Mouse (Mus musculus) neutrophil, adult 59 days (primary cell): ENCODE results near the gene Gbp10. TPM values are rescaled to one million over a fixed set of nuclear protein-coding genes. Genes with fewer than 3 reads are reported as not detected.

ENCODE experiments used
- total RNA-seq, 2 experiments: library from RNA; stranded (reverse); gene quantifications; 1 replicate in 1 of 2; 2 replicates in 1 of 2; pipeline ENCODE4 v1.2.4; 2023

Gbp10 gene
- total RNA-seq = not detected

DNA sequence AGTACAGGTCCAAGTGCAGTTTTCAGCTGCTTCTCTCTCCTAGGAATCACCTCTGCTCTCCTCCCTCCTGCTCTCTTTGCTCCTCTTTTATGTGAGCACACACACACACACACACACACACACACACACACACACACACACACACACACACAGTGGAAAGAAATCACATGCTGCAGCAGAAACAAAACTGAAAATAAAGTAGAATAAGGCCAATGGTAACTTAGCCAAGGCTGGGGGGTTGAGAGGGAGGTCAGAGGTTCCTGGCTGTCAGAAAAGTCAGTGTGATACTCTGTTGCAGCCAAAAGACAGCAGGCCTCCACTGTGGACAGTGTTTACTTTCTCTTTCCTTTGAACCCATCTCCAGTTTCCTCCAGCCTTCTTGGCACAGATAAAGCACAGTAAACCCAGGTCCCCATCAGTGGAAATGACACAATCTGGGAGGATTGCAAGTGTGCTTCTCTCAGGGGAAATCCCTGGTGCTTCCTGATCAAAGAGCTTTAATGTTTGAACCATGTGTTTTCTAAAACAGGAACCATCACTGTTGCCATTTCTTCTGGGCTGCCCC lies at the start of gene Gbp10:
Gbp10 (minus strand) TSS at position 51 of the 565 bp plus-strand sequence.

Other genes starting within 250 kb of the Gbp10 start
- 1 to 10 TPM; 7.5 to 8.5 TPM for gene Gbp9, start 100.0 kb downstream of the Gbp10 start, total RNA-seq
- 1 to 10 TPM; 1.4 to 1.8 TPM for gene Gbp8, start 100.0 kb downstream of the Gbp10 start, total RNA-seq
- gene Gbp4, start 99.9 kb downstream of the Gbp10 start, total RNA-seq = 1 to 10 TPM; 2.8 to 3.0 TPM
- gene Gm43302, start 54.2 kb upstream of the Gbp10 start, total RNA-seq = not detected
- gene Gbp6, start 54.2 kb upstream of the Gbp10 start, total RNA-seq = under 1 TPM; 0.22 TPM
- gene Lrrc8b, start 176.2 kb upstream of the Gbp10 start, total RNA-seq = 10 to 100 TPM in 1 of 2 experiments, 1 to 10 TPM in 1; 7.4 to 11.2 TPM